Mouse (Mus musculus): ENCODE measurements around the gene Hcrtr1.

The Hcrtr1 gene

GRCm38 (mm10) chr4:130139214-130139492 is at the start of gene Hcrtr1:
TSS of gene Hcrtr1 (minus strand) at chr4:130139359.
- DNase-seq, result no peak

GRCm38 (mm10) chr4:130188806-130189297 is 49.7 kb upstream of the Hcrtr1 start:
- DNase-seq, result peak; percentile 65

- DNase-seq, result no peak
These were observed 47.7 kb upstream of the Hcrtr1 start for GRCm38 (mm10) chr4:130186891-130187290.

- DNase-seq, result no peak
These were observed 47.3 kb upstream of the Hcrtr1 start for GRCm38 (mm10) chr4:130186450-130186849.

- DNase-seq, result no peak
These were observed 44.7 kb upstream of the Hcrtr1 start for GRCm38 (mm10) chr4:130183879-130184278.

- DNase-seq, result peak; percentile 4
These were observed 43.9 kb upstream of the Hcrtr1 start for GRCm38 (mm10) chr4:130183023-130183422.

GRCm38 (mm10) chr4:130181886-130182285 is 42.7 kb upstream of the Hcrtr1 start:
- DNase-seq, result peak; percentile 29

GRCm38 (mm10) chr4:130180909-130181602 is 41.9 kb upstream of the Hcrtr1 start:
- DNase-seq, result peak; percentile 1

GRCm38 (mm10) chr4:130179876-130180275 is 40.7 kb upstream of the Hcrtr1 start:
- peak; percentile 1 for DNase-seq

- DNase-seq, result peak; percentile 32
These were observed 38.4 kb upstream of the Hcrtr1 start for GRCm38 (mm10) chr4:130177536-130177935.

GRCm38 (mm10) chr4:130177087-130177486 is 37.9 kb upstream of the Hcrtr1 start:
- peak; percentile 72 for DNase-seq

- DNase-seq, result no peak
These were observed 37.1 kb upstream of the Hcrtr1 start for GRCm38 (mm10) chr4:130176156-130176720.

GRCm38 (mm10) chr4:130175072-130175711 is 36.0 kb upstream of the Hcrtr1 start, which contains the start of gene Tinagl1:
TSS of gene Tinagl1 (minus strand) at chr4:130175122.
- DNase-seq, result peak; percentile 75

- peak; percentile 90 for DNase-seq
These were observed 35.3 kb upstream of the Hcrtr1 start for GRCm38 (mm10) chr4:130174335-130175031.

GRCm38 (mm10) chr4:130173911-130174311 is 34.8 kb upstream of the Hcrtr1 start:
- peak; percentile 49 for DNase-seq

GRCm38 (mm10) chr4:130173060-130173822 is 34.1 kb upstream of the Hcrtr1 start:
- peak; percentile 55 for DNase-seq

- DNase-seq, result peak; percentile 95
These were observed 33.0 kb upstream of the Hcrtr1 start for GRCm38 (mm10) chr4:130171951-130172765.

- no peak for DNase-seq
These were observed 31.2 kb upstream of the Hcrtr1 start for GRCm38 (mm10) chr4:130170362-130170761.

- DNase-seq, result peak; percentile 80
These were observed 30.3 kb upstream of the Hcrtr1 start for GRCm38 (mm10) chr4:130169411-130169971.

GRCm38 (mm10) chr4:130168280-130169183 is 29.4 kb upstream of the Hcrtr1 start:
- DNase-seq, result peak; percentile 94

Data from kidney, adult 11 months (tissue).